Mouse (Mus musculus): Measurements from ENCODE around the gene Cacna1c.

The Cacna1c gene

DNA sequence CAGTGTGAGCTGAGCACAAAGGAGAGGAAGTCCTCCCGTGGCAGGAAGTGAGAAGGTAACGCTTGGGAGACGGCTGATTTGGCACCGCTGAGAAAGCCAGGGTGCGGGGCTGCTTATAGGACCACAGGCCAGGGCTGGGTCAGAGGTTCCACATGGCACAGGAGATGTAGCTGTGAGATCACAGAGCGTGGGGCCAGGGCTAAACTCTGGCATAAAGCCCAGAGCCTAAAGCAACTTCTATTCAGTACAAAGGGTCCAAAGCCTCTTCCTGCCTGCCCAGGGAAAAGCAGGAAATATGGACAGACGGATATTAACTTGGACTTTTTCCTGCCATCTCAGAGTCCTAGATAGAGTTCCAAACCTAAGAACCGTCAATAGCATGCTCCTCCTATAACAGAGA is 107.8 kb downstream of the Cacna1c start:
- no peak for DNase-seq

- no peak for DNase-seq
Measured at GRCm38 (mm10) chr6:119087919-119088318, 108.3 kb downstream of the Cacna1c start.

GRCm38 (mm10) chr6:119085789-119086188 is 110.4 kb downstream of the Cacna1c start:
- no peak for DNase-seq

- DNase-seq: no peak
Measured at GRCm38 (mm10) chr6:119084532-119084931, 111.7 kb downstream of the Cacna1c start.

DNA sequence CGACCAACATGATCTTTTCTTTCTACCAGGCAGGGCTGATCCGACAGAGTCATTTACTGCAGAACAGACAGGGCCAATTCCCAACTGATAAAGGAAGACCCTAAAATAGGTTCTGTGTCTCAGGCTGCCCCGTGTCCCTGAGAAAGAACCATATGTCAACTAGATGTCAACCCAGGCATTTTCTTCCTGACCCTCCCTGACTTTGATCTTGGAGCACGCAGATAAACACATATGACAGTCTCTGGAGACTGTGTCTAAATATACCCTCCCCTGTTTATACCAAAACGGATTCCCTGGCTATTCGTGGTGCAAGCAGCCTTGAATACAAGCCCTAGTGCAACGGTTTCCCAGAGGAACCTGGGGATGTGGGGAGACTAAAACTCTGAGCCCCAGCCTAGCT is 112.7 kb downstream of the Cacna1c start:
- no peak for DNase-seq

DNA sequence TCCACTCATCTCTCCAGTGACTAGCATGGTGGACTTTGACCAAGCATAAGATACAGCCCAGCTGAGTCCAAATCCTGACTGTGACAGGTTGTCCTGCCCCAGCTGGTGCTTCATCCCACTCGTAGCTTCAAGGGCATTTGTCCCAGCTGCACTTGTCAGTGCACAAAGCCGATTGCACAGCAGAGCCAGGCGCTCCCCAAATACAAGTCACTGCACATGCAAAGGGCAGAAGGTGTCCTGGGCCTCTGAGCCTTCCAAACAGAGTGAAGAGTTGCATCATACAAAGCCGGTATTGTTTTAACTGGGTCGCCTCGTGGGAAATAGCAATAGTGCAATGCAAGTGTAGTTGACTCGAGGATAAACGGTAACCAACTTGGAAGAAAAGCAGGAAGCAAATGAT is 113.6 kb downstream of the Cacna1c start:
- DNase-seq: no peak

- no peak for DNase-seq
Measured at GRCm38 (mm10) chr6:119081650-119082049, 114.6 kb downstream of the Cacna1c start.

DNA sequence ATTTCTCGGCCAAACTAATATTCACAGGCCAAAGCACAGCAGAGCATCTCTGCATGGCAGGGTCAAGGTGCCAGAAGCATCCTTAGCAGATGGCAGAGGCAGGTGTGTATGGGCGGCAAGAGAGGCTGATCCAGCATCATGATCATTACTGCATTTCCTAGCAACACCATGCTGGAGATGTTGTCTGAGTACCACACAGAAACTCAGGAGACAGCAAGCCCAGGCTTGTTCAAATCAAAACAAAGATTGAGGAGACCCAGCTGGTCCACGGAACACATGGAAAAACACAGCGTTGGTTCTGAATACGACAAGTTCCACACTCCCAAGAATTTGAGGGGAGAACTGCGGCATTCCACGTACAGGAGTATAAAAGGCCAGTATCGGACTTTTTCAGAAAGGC is 116.6 kb downstream of the Cacna1c start:
- no peak for DNase-seq

- no peak for DNase-seq
Measured at GRCm38 (mm10) chr6:119078912-119079311, 117.3 kb downstream of the Cacna1c start.

- no peak for DNase-seq
Measured at GRCm38 (mm10) chr6:119077231-119077630, 119.0 kb downstream of the Cacna1c start.

- DNase-seq: no peak
Measured at GRCm38 (mm10) chr6:119073419-119074071, 122.7 kb downstream of the Cacna1c start.

DNA sequence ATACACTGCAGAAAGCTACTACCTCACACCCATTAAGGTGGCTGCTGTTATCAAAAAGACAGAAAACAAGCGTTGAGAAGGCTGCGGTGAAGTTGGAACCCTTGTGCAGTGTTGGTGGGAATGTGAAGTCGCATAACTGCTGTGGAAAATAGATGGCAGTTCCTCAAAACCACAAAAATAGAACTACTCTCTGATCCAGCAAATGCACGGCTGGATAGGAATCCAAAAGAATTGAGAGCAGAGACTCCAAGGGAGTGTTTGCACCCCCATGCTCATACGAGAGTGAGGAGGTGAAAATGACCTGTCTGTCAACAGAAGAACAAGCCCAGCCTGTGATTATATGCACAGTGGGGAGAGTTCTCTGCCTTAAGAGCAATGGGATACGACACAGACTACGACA is 123.4 kb downstream of the Cacna1c start:
- DNase-seq: no peak

DNA sequence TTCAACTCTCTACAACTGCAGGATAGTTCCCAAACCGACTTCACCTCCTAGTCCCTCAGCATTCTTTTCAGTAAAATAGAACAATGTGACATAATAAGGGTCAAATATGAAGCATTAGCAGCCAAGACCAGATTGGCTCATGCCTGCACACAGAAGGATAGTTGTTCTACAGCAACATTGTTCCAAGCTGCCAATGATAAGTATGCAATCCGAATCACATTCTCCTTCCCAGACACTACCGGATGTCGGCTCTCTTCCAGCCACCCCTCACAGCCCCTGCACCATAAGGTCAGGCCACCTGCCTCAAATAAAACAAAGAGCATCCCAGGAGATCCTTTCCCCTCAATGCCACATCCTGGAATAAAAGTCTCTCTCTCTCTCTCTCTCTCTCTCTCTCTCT is 125.4 kb downstream of the Cacna1c start:
- DNase-seq: no peak

GRCm38 (mm10) chr6:119070351-119070750 is 125.9 kb downstream of the Cacna1c start:
- DNase-seq: no peak

DNA sequence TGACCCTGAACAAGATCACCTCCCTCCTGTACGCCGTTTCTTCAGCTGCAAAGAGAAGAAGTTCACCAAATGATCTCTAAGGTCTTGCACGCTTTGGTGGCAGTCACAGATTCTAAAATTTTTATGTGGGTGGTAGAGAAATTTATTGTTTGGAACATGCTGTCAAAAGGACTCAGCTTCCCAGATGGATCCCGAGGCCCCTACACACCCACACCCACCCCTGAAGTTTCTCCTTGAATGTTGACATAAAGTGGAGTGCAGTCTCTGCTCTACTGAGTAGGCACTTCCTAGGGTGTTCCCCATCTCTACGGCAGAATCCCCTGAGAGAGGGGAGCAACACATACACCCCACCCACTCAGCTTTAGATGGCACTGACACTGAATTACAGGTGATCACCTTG is 127.1 kb downstream of the Cacna1c start:
- DNase-seq: no peak

- no peak for DNase-seq
Measured at GRCm38 (mm10) chr6:119068650-119069049, 127.6 kb downstream of the Cacna1c start.

DNA sequence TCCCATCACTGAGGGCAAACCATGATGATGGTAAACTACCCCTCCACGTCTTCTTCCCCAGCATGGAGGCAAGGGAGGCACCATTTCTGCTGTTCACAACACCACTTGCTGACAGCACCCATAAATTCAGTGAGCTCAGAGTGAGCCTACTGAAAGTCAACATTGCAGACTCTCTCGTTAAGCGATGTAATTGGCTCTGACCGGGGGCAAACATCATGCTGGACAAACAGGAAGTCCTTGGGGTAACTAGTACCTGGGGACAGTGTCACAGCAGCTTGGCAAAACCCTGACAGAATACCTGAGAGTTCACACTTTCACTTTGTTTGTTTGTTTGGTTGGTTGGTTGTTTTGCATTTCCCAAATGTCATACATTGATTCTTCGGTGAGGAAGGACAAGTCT is 131.3 kb downstream of the Cacna1c start:
- DNase-seq: no peak

- DNase-seq: no peak
Measured at GRCm38 (mm10) chr6:119064430-119064829, 131.8 kb downstream of the Cacna1c start.

GRCm38 (mm10) chr6:119062695-119063094 is 133.5 kb downstream of the Cacna1c start:
- no peak for DNase-seq

DNA sequence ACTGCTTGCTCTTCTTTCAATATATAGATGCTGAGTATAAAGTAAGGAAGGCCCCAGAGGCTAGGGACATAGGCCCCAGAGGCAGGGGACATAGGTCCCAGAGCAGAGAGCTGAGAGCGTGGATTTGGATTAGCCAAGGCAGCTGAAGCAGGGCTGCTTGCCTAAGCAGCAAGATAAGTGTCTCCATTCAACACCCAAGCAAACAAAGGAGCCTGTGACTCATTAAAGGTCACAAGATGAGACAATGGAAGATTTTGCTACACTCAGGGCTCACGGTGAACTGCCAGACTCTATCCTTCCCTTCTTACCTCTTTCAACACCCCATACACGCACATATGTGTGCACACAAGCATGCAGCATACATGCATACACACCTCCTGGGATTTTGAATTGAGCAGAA is 137.3 kb downstream of the Cacna1c start:
- DNase-seq: no peak

GRCm38 (mm10) chr6:119058461-119058860 is 137.8 kb downstream of the Cacna1c start:
- DNase-seq: no peak

GRCm38 (mm10) chr6:119057076-119057479 is 139.1 kb downstream of the Cacna1c start:
- no peak for DNase-seq

- DNase-seq: no peak
Measured at GRCm38 (mm10) chr6:119052801-119053200, 143.4 kb downstream of the Cacna1c start.

GRCm38 (mm10) chr6:119052366-119052765 is 143.9 kb downstream of the Cacna1c start:
- no peak for DNase-seq

- DNase-seq: no peak
Measured at GRCm38 (mm10) chr6:119051721-119052120, 144.5 kb downstream of the Cacna1c start.
